Mouse (Mus musculus): ENCODE results near the gene Med15.
"Not testable (repeated sequence)": the region's sequence is repeated elsewhere in the genome, so short reads cannot be mapped to it uniquely, and the experiment has no call there.

The Med15 gene

DNA sequence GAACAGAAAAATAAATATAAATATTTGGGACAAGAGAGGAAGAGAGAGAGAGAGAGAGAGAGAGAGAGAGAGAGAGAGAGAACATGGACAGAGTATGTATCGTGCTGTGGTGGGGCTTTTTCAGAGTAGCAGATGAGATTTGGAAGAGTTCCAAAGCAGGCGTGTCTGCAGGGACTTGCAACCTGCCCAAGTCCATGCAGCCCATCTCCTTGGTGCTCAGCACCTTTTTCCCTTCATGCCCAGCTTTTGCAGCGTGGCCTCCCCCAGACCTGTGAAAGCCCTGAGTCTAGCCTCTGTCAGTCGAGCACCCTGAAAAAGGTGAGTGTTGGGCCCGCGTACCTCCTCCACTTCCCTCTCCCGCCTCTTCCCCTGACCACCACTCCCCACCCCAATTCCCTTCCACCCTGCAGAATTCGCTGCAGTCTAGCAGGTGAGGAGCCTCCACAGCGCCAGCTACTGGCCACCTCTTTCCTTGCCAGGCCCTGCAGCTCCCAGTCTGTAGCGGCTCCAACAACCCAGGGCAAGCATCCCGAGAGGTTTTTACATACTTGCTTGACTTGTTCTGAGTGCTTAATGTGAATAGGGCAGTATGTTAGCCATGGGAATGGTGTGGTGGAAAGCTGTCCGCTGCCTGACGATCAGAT is 114.6 kb downstream of the Med15 start:
- peak; percentile 52 for DNase-seq (ENCODE audit: low spot score)

GRCm38 (mm10) chr16:17616212-17616611 is 116.5 kb downstream of the Med15 start:
- DNase-seq (ENCODE audit: low spot score), result no peak

- DNase-seq (ENCODE audit: low spot score), result not testable (repeated sequence)
Measured at GRCm38 (mm10) chr16:17614740-17615139, 118.0 kb downstream of the Med15 start.

- peak; percentile 33 for DNase-seq (ENCODE audit: low spot score)
Measured at GRCm38 (mm10) chr16:17611383-17611782, 121.3 kb downstream of the Med15 start.

- no peak for DNase-seq (ENCODE audit: low spot score)
Measured at GRCm38 (mm10) chr16:17605684-17606083, 127.0 kb downstream of the Med15 start.

DNA sequence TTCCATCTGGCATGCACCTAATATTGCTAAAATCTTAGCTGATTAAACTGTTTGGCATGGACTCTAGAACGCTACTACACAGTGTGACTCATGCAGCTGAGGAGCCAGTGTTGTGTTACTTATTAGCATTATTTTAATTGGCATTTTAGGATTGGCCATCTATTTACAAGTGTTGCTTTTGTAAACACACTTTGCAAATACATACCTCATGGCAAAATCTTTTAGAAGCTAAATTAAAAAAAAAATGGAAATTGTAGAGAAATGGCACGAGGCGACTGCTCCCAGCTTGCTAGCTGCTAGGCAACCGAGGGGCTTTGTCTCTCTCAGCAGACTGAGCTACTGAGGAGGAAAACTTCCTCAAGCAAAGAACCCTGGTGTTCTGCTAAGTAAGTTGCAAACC is 127.8 kb downstream of the Med15 start:
- no peak for DNase-seq (ENCODE audit: low spot score)
